Mouse (Mus musculus): Measurements from ENCODE around the gene Mad1l1.

DNA sequence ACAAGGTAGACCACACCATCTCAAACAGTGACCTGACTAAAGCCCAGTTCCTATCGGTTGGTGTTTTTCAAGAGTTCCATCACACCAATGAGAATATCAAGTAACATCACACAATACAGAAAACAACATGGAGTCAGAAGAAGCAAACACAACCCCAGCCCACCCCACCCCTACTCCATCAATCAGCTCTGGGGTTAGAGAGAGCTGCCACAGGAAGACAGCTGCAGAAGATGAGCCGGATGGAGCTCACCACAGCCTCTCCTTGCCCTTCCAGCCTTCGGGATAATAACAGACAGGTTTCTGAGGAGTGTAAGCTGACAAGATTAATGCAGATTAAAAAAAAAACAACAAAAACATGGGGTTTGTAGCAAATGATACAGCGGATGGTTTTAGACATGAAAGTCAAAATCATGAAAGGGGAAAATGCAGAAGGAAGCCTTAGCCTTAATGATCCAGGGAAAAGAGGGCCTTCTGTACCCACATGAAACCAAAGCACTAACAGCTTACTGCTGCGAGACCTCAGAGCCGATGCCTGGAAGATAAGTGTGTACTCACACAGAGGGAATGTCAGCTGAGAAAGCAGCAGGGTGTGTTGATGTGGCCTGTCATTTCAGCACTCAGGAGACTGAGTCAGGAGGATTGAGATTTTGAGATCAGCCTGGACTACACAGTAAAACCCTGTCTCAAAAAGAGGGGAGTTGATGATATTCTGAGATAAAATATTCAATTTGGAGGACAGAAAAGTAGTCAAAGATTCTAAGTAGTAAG lies 110.8 kb downstream of the Mad1l1 start:
- TF ChIP-seq CHD2 (IDR thresholded peaks at IDR 0.05; ENCODE audit: low read length): no peak
- TF ChIP-seq TBP (IDR thresholded peaks at IDR 0.05; ENCODE audit: low read depth, low read length): no peak
- no peak for TF ChIP-seq EP300 (IDR thresholded peaks at IDR 0.05; ENCODE audit: low read depth in 1 of 2, low read length in 2 of 2)
- no peak for TF ChIP-seq CTCF (IDR thresholded peaks at IDR 0.05 in 2 of 3, conservative IDR thresholded peaks at IDR 0.05 in 1 of 3; ENCODE audit: control insufficient read depth in 1 of 3, insufficient read depth in 1 of 3, low read depth in 2 of 3, low read length in 3 of 3, poor library complexity in 1 of 3, severe bottlenecking in 1 of 3)
- TF ChIP-seq MAZ (IDR thresholded peaks at IDR 0.05; ENCODE audit: low read depth, low read length): no peak
- TF ChIP-seq CHD1 (IDR thresholded peaks at IDR 0.05; ENCODE audit: low read depth, low read length): no peak
- TF ChIP-seq BHLHE40 (IDR thresholded peaks at IDR 0.05; ENCODE audit: borderline replicate concordance, low read depth, low read length): no peak
- TF ChIP-seq E2F4 (IDR thresholded peaks at IDR 0.05; ENCODE audit: borderline replicate concordance, low read depth, low read length): no peak

Measured in MEL (cell line).